Mouse (Mus musculus) liver, adult 2 months (tissue): ENCODE results near the gene Stra8. TPM values are rescaled to one million over a fixed set of nuclear protein-coding genes. Genes with fewer than 3 reads are reported as not detected.

Source experiments
- DNase-seq: peaks from one replicate; pipeline ENCODE4 v3.0.0-alpha.2; 2011; ENCODE audit warnings: low read depth, low spot score; ENCODE audit errors: extremely low read depth
- H3K27ac ChIP-seq: fragments of 200-500 bp; replicated peaks from 2 replicates; pipeline ENCODE4 v1.5.1; 2012; ENCODE audit warnings: low read depth, mild to moderate bottlenecking, control low read depth, inconsistent platforms, low read length; ENCODE audit not compliant: insufficient read depth
- H3K27me3 ChIP-seq: fragments of 200-500 bp; 2 replicates; pipeline ENCODE4 v1.6.1; 2012; ENCODE audit warnings: mild to moderate bottlenecking, moderate library complexity, low read length, inconsistent platforms; ENCODE audit not compliant: control insufficient read depth, insufficient read depth
- H3K36me3 ChIP-seq: fragments of 200-500 bp; 2 replicates; pipeline ENCODE4 v1.6.1; 2012; ENCODE audit warnings: low read length, inconsistent platforms; ENCODE audit not compliant: control insufficient read depth, insufficient read depth
- H3K4me1 ChIP-seq: fragments of 200-500 bp; 2 replicates; pipeline ENCODE4 v1.6.1; 2011; ENCODE audit warnings: low read length; ENCODE audit not compliant: control insufficient read depth, insufficient read depth
- H3K4me3 ChIP-seq: fragments of 200-500 bp; 2 replicates; pipeline ENCODE4 v1.5.1; 2011; ENCODE audit warnings: low read depth, mild to moderate bottlenecking, control low read depth, low read length, moderate library complexity; ENCODE audit not compliant: insufficient read depth
- H3K79me2 ChIP-seq: fragments of 200-500 bp; 2 replicates; pipeline ENCODE4 v1.6.1; 2012; ENCODE audit warnings: inconsistent platforms, mild to moderate bottlenecking, low read length, moderate library complexity; ENCODE audit not compliant: control insufficient read depth, insufficient read depth
- H3K9ac ChIP-seq: fragments of 200-500 bp; 2 replicates; pipeline ENCODE4 v1.6.1; 2012; ENCODE audit warnings: low read depth, mild to moderate bottlenecking, control low read depth, inconsistent platforms, low read length
- CTCF ChIP-seq: fragments of 200-500 bp; IDR thresholded peaks from 2 replicates; pipeline ENCODE4 v1.5.1; 2011; ENCODE audit warnings: low read depth, low read length, control low read depth
- POLR2A ChIP-seq: fragments of 200-500 bp; IDR thresholded peaks from 2 replicates; pipeline ENCODE4 v1.6.1; 2011; ENCODE audit warnings: low read length, control low read depth; ENCODE audit not compliant: insufficient read depth; ENCODE audit errors: extremely low read depth
- WGBS: fragments of 180-500 bp; shearing (Covaris S2); methylation state at CpG from one replicate; pipeline ENCODE4 v1.1.7; 2018; 5-methylcytosine and 5-hydroxymethylcytosine counted together
- polyA plus RNA-seq: library from polyadenylated mRNA; depleted of rRNA; stranded (reverse); fragments of >200 nt; gene quantifications from 2 replicates; pipeline ENCODE4 v1.2.3, GENCODE M21; 2012
- total RNA-seq: library from RNA; depleted of rRNA; stranded (reverse); fragments of >200 nt; gene quantifications from 2 replicates; pipeline ENCODE4 v1.2.3, GENCODE M21; 2014

Gene Stra8
- total and polyA plus RNA-seq, 2 experiments, result not detected

DNA sequence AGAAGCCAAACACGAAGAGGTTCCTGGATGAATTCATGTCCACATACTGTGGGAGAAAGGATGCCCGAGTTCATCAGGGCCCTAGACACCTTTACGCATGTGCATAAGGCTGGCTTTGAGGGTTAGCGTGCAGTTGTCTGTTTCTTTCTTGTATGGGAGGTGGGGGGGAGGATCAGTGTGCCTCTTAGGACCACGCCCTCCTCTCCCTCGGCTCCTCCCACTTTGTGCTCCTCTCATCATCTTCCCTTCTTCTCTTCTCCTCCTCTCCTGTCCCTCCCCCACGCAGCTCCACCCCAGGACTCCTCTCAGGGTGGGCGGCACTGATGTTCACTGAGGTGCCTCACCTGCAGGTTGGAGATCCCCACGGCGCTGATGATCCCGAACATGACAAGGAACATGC lies 28.5 kb downstream of the Stra8 start:
- H3K36me3 ChIP-seq, result no peaks in the 10 kb centered on the region
- no peak for TF ChIP-seq CTCF
- TF ChIP-seq POLR2A, result no peak
- 38% methylated on average over 11 of the region's 11 CpGs for WGBS
- no peak for DNase-seq
- no peak overlapping the region for H3K27ac ChIP-seq
- no peak overlapping the region for H3K9ac ChIP-seq
- no peaks in the 10 kb centered on the region for H3K4me1 ChIP-seq
- H3K27me3 ChIP-seq, result no peaks in the 10 kb centered on the region; the same call in 1 of the 2 replicates
- no peaks in the 10 kb centered on the region for H3K79me2 ChIP-seq
- H3K4me3 ChIP-seq, result no peak overlapping the region

DNA sequence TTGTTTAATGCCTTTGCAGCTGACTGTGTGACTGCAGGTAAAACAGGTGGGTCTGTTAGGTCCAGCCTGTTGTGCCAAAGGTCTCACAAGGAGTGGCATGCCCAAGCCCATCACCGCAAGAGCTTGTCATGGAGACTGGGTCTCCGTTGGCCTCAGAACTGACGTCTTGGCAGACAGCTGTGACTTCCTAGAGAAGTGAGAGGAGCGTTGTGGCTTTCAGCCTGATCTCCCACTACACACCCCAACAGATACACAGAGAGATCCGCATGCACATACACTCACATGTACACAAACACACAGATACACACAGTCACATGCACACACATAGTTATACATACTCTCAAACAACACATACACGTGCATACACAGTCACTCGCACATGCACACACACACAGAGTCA lies 31.6 kb downstream of the Stra8 start:
- no peaks in the 10 kb centered on the region for H3K36me3 ChIP-seq
- no peak for DNase-seq
- no peak overlapping the region for H3K4me3 ChIP-seq
- H3K4me1 ChIP-seq, result no peaks in the 10 kb centered on the region
- H3K27me3 ChIP-seq, result no peaks in the 10 kb centered on the region; the same call in 1 of the 2 replicates
- no peaks in the 10 kb centered on the region for H3K79me2 ChIP-seq
- 85% methylated on average over 7 of the region's 7 CpGs for WGBS
- no peak overlapping the region for H3K9ac ChIP-seq
- H3K27ac ChIP-seq, result no peak overlapping the region
- TF ChIP-seq POLR2A (no peak), CTCF (no peak)

DNA sequence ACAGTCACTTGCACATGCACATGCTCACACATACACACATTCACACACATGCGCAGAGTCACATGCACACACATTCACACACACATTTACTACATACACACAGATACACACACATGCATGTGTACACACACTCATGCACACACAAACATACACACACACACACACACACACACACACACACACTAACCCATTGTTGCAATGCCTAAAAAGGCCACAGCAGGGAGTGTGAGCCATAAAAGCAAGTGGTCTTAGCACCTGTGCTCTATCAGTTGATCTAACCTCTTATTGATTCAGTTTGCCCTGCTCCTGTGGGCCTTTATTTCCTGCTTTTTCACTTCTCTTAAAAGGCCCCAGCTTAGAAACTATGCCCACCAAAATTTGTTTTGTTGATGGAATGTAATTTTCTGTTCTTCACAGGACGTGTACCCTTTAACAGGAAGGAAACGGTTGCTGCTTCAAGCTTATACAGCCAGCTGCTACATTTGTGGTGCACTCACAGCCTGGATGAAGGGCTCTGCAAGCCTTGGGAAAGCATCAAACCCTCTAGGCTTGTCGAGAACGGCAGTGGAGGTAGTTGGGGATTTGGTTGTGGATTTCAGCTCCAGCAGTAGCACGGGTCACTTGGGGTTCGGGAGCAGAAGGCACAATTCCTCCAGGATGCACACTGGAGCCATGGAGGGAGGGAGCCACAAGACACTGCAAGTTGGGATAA lies 32.1 kb downstream of the Stra8 start:
- TF ChIP-seq CTCF (no peak), POLR2A (no peak)
- no peaks in the 10 kb centered on the region for H3K36me3 ChIP-seq
- no peak overlapping the region for H3K4me3 ChIP-seq
- WGBS, result 60% methylated on average over 7 of the region's 7 CpGs
- no peak overlapping the region for H3K27ac ChIP-seq
- H3K79me2 ChIP-seq, result no peaks in the 10 kb centered on the region
- no peak overlapping the region for H3K9ac ChIP-seq
- H3K27me3 ChIP-seq, result no peaks in the 10 kb centered on the region; the same call in 1 of the 2 replicates
- no peaks in the 10 kb centered on the region for H3K4me1 ChIP-seq
- DNase-seq, result no peak

DNA sequence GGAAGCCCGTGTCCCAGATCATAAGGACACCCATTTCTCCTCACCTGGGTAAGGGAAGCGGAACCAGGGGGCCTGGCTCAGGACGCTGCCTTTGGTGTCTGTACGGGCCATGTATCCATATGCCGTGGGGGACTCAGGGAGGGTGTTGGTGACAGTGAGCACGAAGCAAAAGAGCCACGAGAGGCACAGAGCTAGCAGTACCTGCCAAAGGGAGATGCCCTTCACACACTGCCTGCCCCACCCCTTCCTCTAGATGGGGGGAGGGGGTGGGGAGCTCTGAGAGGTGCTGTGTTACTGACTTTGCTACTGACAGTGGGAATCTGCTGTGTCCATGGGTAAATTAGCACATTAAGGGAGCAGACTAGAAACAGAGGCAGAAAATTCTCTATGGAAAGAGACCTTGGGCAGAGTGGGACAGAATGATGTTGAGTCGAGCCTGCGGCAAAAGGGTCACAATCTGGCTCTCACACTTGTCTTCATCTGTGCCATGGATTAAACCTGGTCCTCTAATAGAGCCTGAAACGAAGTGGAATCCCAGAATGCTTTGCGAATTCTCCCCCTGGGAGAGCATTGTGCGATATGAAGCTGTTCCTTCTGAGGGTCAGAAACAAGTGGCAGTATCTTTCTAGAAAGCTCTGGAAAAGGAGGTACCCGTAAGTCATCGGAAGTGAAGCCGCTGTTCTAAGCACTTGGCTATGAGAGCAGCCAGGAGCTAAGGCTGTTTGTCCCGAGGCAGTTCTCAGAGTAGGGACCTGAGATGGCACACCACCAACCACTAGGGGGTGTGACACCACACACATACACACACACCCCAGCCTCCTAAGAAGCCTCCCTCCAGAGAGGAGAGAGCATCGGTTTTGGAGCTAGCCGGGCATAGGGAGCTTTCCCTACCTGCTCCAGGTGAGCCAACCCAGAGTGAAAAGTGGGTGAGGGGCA lies 35.2 kb downstream of the Stra8 start:
- Histone ChIP-seq H3K4me1 (0 out of 2 replicates have a peak, but pooled peaks cover 2% of the 10 kb centered on the region), H3K27ac (no peak overlapping the region), H3K36me3 (no peaks in the 10 kb centered on the region), H3K27me3 (no peaks in the 10 kb centered on the region), H3K79me2 (no peaks in the 10 kb centered on the region), H3K9ac (no peak overlapping the region), H3K4me3 (no peak overlapping the region)
- DNase-seq, result peak; percentile 49
- WGBS, result 44% methylated on average over 18 of the region's 18 CpGs
- peak; percentile 81 for TF ChIP-seq CTCF
- no peak for TF ChIP-seq POLR2A

DNA sequence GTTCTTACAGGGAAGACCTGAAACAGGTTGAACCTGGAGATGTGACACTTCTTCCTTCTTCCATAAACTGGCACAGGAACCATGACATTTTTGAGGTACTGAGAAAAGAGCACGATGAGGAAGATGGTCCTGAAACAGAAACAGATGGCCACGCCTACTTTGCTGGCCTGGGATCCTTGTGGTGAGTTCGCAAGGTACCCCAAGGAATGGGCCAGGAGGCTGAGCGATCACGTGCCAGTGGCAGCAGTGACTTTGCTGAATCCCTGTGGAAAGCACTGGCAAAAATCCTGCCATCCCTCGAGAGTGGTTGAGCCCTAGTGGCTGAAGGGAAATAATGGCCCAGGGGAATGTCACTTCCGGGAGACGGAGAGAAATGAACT lies 35.9 kb downstream of the Stra8 start:
- H3K4me1 ChIP-seq, result 0 out of 2 replicates have a peak, but pooled peaks cover 2% of the 10 kb centered on the region
- H3K27ac ChIP-seq, result no peak overlapping the region
- H3K4me3 ChIP-seq, result no peak overlapping the region
- no peaks in the 10 kb centered on the region for H3K79me2 ChIP-seq
- no peaks in the 10 kb centered on the region for H3K27me3 ChIP-seq
- no peak overlapping the region for H3K9ac ChIP-seq
- 53% methylated on average over 8 of the region's 8 CpGs for WGBS
- no peaks in the 10 kb centered on the region for H3K36me3 ChIP-seq
- no peak for DNase-seq
- TF ChIP-seq CTCF (no peak), POLR2A (no peak)
